Mouse (Mus musculus) liver, adult 2 months (tissue): Measurements from ENCODE around the gene Avpr1b. TPM values are rescaled to one million over a fixed set of nuclear protein-coding genes. Genes with fewer than 3 reads are reported as not detected.

Experiments
- DNase-seq: peaks from one replicate; pipeline ENCODE4 v3.0.0-alpha.2; 2011; ENCODE audit warnings: low read depth, low spot score; ENCODE audit errors: extremely low read depth
- H3K27ac ChIP-seq: fragments of 200-500 bp; replicated peaks from 2 replicates; pipeline ENCODE4 v1.5.1; 2012; ENCODE audit warnings: low read depth, mild to moderate bottlenecking, control low read depth, inconsistent platforms, low read length; ENCODE audit not compliant: insufficient read depth
- H3K27me3 ChIP-seq: fragments of 200-500 bp; 2 replicates; pipeline ENCODE4 v1.6.1; 2012; ENCODE audit warnings: mild to moderate bottlenecking, moderate library complexity, low read length, inconsistent platforms; ENCODE audit not compliant: control insufficient read depth, insufficient read depth
- H3K36me3 ChIP-seq: fragments of 200-500 bp; 2 replicates; pipeline ENCODE4 v1.6.1; 2012; ENCODE audit warnings: low read length, inconsistent platforms; ENCODE audit not compliant: control insufficient read depth, insufficient read depth
- H3K4me1 ChIP-seq: fragments of 200-500 bp; 2 replicates; pipeline ENCODE4 v1.6.1; 2011; ENCODE audit warnings: low read length; ENCODE audit not compliant: control insufficient read depth, insufficient read depth
- H3K4me3 ChIP-seq: fragments of 200-500 bp; 2 replicates; pipeline ENCODE4 v1.5.1; 2011; ENCODE audit warnings: low read depth, mild to moderate bottlenecking, control low read depth, low read length, moderate library complexity; ENCODE audit not compliant: insufficient read depth
- H3K79me2 ChIP-seq: fragments of 200-500 bp; 2 replicates; pipeline ENCODE4 v1.6.1; 2012; ENCODE audit warnings: inconsistent platforms, mild to moderate bottlenecking, low read length, moderate library complexity; ENCODE audit not compliant: control insufficient read depth, insufficient read depth
- H3K9ac ChIP-seq: fragments of 200-500 bp; 2 replicates; pipeline ENCODE4 v1.6.1; 2012; ENCODE audit warnings: low read depth, mild to moderate bottlenecking, control low read depth, inconsistent platforms, low read length
- CTCF ChIP-seq: fragments of 200-500 bp; IDR thresholded peaks from 2 replicates; pipeline ENCODE4 v1.5.1; 2011; ENCODE audit warnings: low read depth, low read length, control low read depth
- POLR2A ChIP-seq: fragments of 200-500 bp; IDR thresholded peaks from 2 replicates; pipeline ENCODE4 v1.6.1; 2011; ENCODE audit warnings: low read length, control low read depth; ENCODE audit not compliant: insufficient read depth; ENCODE audit errors: extremely low read depth
- whole genome bisulfite sequencing: fragments of 180-500 bp; shearing (Covaris S2); methylation state at CpG from one replicate; pipeline ENCODE4 v1.1.7; 2018; 5-methylcytosine and 5-hydroxymethylcytosine counted together
- polyA plus RNA-seq: library from polyadenylated mRNA; depleted of rRNA; stranded (reverse); fragments of >200 nt; gene quantifications from 2 replicates; pipeline ENCODE4 v1.2.3, GENCODE M21; 2012
- total RNA-seq: library from RNA; depleted of rRNA; stranded (reverse); fragments of >200 nt; gene quantifications from 2 replicates; pipeline ENCODE4 v1.2.3, GENCODE M21; 2014

Gene Avpr1b
- total and polyA plus RNA-seq, 2 experiments = not detected

DNA sequence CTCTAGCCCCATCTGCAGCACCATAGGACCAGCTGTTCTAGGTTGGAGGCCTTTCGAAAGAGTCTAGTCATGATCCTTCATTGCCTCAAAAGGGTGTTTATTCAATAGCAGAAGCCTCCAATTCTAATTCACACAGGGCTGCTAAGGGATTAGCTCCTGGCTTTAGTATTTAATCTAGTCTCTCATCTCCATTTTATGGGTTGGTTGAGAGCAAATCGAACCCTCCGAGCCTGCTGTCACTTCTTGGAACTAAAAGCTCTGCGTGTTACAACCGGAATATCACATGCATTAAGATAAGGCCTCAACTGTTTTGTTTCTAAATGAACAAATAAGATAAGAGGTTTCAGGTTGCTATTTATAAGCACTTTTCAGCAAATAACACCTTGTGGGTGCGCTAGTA, 29.3 kb upstream of the Avpr1b start:
- WGBS = 81% methylated on average over 6 of the region's 6 CpGs
- Histone ChIP-seq H3K4me3 (no peak overlapping the region), H3K27ac (no peak overlapping the region), H3K4me1 (no peaks in the 10 kb centered on the region), H3K36me3 (no peaks in the 10 kb centered on the region), H3K27me3 (no peaks in the 10 kb centered on the region), H3K79me2 (no peaks in the 10 kb centered on the region), H3K9ac (no peak overlapping the region)
- DNase-seq = no peak
- TF ChIP-seq CTCF (no peak), POLR2A (no peak)

DNA sequence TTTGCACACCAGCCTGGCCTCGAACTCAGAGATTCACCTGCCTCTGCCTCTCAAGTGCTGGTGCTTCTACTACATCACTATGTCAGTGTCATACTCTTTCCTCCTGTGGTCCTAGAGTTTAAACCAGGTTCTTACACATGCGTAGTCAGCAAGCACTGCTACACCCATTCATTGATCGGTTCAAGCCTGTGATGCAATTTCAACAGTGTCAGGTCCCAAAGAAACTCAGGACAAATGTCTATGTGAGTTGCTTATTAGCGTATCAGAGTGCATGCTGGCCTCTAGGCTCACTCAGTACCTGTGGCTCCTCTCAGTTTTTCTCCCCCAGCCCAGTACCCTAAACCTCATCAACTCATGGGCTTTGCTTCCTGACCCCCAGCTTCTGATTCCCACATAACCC, 28.6 kb upstream of the Avpr1b start:
- no peak overlapping the region for H3K4me3 ChIP-seq
- H3K9ac ChIP-seq = no peak overlapping the region
- H3K4me1 ChIP-seq = no peaks in the 10 kb centered on the region
- H3K27ac ChIP-seq = no peak overlapping the region
- no peaks in the 10 kb centered on the region for H3K79me2 ChIP-seq
- no peak for TF ChIP-seq CTCF
- no peak for TF ChIP-seq POLR2A
- peak; percentile 86 for DNase-seq
- WGBS = 35% methylated on average over 4 of the region's 4 CpGs
- H3K36me3 ChIP-seq = no peaks in the 10 kb centered on the region
- no peaks in the 10 kb centered on the region for H3K27me3 ChIP-seq

DNA sequence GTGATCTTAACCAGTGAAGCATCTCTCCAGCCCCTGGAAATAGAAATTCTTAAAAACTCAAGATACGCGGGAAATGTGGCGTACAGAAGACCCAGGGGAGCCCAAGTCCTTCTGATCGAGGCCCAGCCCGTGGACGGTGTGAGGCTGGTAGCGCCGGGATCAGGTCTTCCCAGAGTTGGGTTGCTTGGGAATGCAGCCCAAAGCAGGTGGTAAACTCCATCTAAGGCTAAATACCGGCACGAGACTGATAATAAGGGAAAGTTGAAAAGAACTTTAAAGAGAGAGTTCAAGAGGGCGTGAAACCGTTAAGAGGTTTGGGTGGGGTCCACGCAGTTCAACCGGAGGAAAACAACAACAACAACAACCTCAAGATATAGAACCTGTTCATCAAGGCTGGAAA, 25.3 kb upstream of the Avpr1b start:
- H3K79me2 ChIP-seq = no peaks in the 10 kb centered on the region
- H3K4me1 ChIP-seq = no peaks in the 10 kb centered on the region
- H3K36me3 ChIP-seq = no peaks in the 10 kb centered on the region
- H3K27me3 ChIP-seq = no peaks in the 10 kb centered on the region
- H3K27ac ChIP-seq = no peak overlapping the region
- no peak overlapping the region for H3K4me3 ChIP-seq
- DNase-seq = peak; percentile 27
- 92% methylated on average over 14 of the region's 14 CpGs for WGBS
- TF ChIP-seq POLR2A (no peak), CTCF (no peak)
- H3K9ac ChIP-seq = no peak overlapping the region

DNA sequence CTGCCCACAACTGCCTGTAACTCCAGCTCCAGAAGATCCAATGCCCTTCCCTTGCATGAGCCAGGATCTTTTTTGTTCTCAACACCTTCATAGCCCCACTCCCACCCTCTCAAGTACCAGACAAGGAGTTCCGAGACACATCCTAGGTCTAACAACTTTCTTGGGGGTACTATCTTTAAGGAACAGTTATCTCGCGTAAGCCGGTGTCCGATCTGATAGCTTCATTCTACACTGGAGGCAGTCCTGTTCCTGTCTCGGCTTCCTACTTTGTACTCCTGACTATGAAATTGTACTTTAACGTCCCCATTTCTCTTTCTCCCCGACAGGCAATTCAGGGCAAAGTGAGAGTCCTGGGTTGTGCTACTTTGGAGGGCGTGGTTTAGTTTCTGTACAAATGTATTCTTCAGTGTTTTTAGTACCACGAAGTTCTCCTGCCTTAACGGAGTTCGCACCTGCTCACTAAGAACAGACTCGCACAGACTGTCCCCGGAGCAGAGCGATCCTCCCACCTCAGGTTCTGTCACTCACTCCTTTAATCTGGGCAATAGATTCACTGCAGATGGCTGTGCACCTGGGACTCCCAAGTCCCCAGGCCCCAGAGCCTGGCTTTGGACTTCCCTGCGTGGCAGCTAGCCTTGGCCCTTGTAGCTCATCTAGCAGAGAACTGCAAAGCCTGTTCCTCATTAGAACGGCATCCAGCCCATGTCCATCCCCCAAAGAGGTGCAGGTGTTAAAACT, 19.9 kb upstream of the Avpr1b start:
- Histone ChIP-seq H3K4me1 (no peaks in the 10 kb centered on the region), H3K36me3 (no peaks in the 10 kb centered on the region), H3K79me2 (no peaks in the 10 kb centered on the region), H3K9ac (no peak overlapping the region), H3K27ac (no peak overlapping the region), H3K4me3 (no peak overlapping the region), H3K27me3 (no peaks in the 10 kb centered on the region)
- 84% methylated on average over 17 of the region's 17 CpGs for WGBS
- TF ChIP-seq CTCF = no peak
- no peak for TF ChIP-seq POLR2A
- no peak for DNase-seq

DNA sequence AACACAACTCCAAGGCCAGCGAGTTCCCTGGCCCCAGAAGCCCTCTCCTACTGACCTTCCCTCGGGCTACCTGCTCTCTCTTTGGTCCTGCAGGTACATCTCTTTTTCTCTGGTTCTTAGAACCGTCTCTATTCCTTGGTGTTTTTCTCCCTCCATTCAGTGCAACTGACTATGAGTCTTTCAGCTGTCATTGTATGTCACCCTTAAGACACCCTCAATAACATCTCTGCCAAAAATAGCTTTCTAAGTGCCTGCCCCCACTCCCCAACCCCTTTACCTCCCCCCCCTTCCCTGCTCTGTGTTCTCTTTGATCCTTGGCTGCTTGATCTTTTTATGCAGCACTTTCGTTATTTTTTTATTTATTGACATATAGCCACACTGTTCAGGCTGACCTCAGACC, 18.6 kb upstream of the Avpr1b start:
- 70% methylated on average over 4 of the region's 4 CpGs for WGBS
- Histone ChIP-seq H3K79me2 (no peaks in the 10 kb centered on the region), H3K36me3 (no peaks in the 10 kb centered on the region), H3K9ac (no peak overlapping the region), H3K4me1 (no peaks in the 10 kb centered on the region), H3K27ac (no peak overlapping the region), H3K4me3 (no peak overlapping the region), H3K27me3 (no peaks in the 10 kb centered on the region)
- TF ChIP-seq POLR2A (no peak), CTCF (no peak)
- DNase-seq = no peak

DNA sequence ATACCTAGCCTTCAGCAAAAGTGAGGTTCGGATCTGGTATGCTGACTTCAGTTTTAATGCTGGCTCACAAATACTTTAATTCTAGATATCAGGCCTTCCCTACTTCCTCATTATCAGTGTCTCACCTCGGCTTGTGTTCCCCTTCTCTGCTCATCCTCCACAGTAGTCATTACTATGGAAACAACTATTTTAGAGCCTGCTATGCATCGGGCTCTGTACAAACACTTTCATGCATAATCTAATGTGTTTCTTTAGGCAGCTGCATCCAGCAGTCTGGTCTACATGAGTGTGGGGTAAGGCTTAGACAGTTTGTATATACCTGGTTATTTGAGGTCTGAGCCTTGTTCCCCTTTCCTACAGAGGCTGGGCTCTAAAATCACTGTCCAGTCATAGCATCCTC, 15.4 kb upstream of the Avpr1b start:
- no peak overlapping the region for H3K27ac ChIP-seq
- no peaks in the 10 kb centered on the region for H3K79me2 ChIP-seq
- DNase-seq = no peak
- H3K9ac ChIP-seq = no peak overlapping the region
- 85% methylated on average over 3 of the region's 3 CpGs for WGBS
- TF ChIP-seq POLR2A (no peak), CTCF (no peak)
- H3K4me1 ChIP-seq = no peaks in the 10 kb centered on the region
- no peaks in the 10 kb centered on the region for H3K27me3 ChIP-seq
- H3K4me3 ChIP-seq = no peak overlapping the region
- H3K36me3 ChIP-seq = no peaks in the 10 kb centered on the region
